Mouse (Mus musculus) c-Kit-positive CD71-positive TER-119-negative erythroid progenitor cells, embryonic 14.5 days (primary cell): Measurements from ENCODE around the gene Rab36.

ENCODE experiments used
- DNase-seq: peaks from one replicate; pipeline ENCODE4 v3.0.0-alpha.2; 2013; ENCODE audit warnings: low read depth

Gene Rab36

GRCm38 (mm10) chr10:75070281-75070976 is 33.6 kb downstream of the Rab36 start:
- DNase-seq, result no peak

DNA sequence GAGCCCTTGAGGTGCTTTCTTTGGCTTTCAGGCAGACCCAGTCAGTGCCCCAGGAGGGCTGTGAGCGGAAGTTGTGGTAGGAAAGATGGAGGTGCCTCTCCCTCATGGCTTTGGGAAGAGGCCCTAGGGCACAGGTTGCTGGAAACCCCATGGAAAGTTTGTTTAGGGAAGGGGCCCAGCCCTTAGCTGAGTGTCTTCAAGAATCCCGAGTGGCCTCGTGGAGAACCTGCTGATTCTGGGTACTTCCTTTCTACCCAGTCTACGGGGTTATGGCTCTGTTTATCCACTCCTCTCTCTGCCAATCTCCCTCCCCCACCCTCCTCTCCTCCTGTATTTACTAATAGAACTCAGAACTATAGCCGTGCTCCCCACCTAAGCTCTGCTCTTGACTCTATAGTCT is 38.8 kb downstream of the Rab36 start:
- DNase-seq, result no peak

GRCm38 (mm10) chr10:75078174-75079128 is 41.6 kb downstream of the Rab36 start:
- DNase-seq, result no peak

- no peak for DNase-seq
Observed at GRCm38 (mm10) chr10:75085330-75085729, 48.5 kb downstream of the Rab36 start.

DNA sequence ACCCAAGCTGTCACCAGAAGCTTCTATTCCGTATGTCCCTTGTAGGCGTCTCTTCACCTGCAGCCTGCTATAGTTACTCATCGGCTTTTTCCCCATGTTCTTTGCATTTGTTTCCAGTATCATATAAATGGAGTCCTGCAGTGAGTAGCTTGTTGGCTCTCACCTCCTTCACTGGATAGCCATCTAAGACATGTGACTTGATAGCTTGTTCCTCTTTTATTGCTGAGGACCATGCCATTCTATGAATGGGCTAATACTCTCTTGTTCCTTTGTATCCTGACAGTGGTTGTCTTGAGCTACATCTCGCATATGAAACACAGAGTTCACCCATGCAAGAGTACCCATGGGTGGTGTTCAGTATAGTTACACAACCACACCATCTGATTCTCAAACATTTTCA is 51.6 kb downstream of the Rab36 start:
- DNase-seq, result no peak

- DNase-seq, result no peak
Observed at GRCm38 (mm10) chr10:75091478-75092152, 54.8 kb downstream of the Rab36 start.

DNA sequence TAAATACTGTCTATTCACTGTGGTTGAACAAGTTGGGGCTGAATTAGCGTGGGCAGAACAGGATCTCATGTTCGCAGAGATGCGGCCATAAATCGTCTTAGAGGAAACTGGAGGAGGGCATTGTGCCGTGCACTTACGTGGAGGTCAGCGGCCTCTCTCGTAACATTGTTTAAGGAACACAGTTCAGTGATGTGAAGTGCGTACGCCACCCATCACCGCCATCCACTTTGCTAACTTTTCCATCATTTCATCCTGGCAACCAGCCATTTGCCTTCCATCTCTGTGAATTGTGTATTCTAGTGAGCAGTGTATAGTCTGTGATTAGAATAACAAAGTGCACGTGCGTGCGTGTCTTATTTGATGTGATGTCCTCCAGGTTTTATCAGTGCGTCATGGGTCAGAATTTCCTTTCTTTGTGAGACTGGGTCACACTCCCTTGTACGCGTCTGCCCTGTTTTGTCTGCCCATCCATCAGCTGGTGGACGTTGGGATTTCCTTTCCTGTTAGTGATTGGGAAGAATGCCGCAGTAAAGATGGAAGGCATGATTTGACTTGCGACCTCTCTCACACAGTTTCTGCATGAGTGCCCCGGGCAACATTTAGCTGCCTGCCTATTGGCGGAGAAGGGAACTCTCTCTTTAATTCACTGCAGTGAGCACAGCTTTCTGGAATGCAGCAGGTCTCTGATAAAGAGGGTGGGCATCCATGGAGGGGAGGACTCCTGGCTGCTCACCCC is 56.6 kb downstream of the Rab36 start:
- no peak for DNase-seq

GRCm38 (mm10) chr10:75094338-75094737 is 57.5 kb downstream of the Rab36 start:
- DNase-seq, result no peak

GRCm38 (mm10) chr10:75095216-75095615 is 58.4 kb downstream of the Rab36 start:
- DNase-seq, result no peak

- no peak for DNase-seq
Observed at GRCm38 (mm10) chr10:75098446-75099183, 61.8 kb downstream of the Rab36 start.

- no peak for DNase-seq
Observed at GRCm38 (mm10) chr10:75100298-75100697, 63.4 kb downstream of the Rab36 start.

- DNase-seq, result no peak
Observed at GRCm38 (mm10) chr10:75103502-75103901, 66.6 kb downstream of the Rab36 start.
